Mouse (Mus musculus) mesoderm, embryonic 11.5 days (tissue): ENCODE results near the gene Relb.

ENCODE experiments used
- DNase-seq: peaks from one replicate; pipeline ENCODE4 v3.0.0-alpha.2; 2012; ENCODE audit warnings: low read depth, low spot score

Relb gene

GRCm38 (mm10) chr7:19580634-19581033, 48.6 kb downstream of the Relb start:
- no peak for DNase-seq

- DNase-seq: no peak
Measured at GRCm38 (mm10) chr7:19579751-19580150, 49.5 kb downstream of the Relb start.

- no peak for DNase-seq
Measured at GRCm38 (mm10) chr7:19578436-19578835, 50.8 kb downstream of the Relb start.

- DNase-seq: no peak
Measured at GRCm38 (mm10) chr7:19577877-19578414, 51.3 kb downstream of the Relb start.

- peak; percentile 36 for DNase-seq
Measured at GRCm38 (mm10) chr7:19577141-19577852, 51.9 kb downstream of the Relb start, which contains the start of the genes Zfp296 and Gemin7. Zfp296 (plus strand) TSS chr7:19577287. Gemin7 (minus strand) TSS chr7:19577595.

GRCm38 (mm10) chr7:19575559-19575958, 53.7 kb downstream of the Relb start:
- DNase-seq: no peak

- DNase-seq: no peak
Measured at GRCm38 (mm10) chr7:19573776-19574140, 55.5 kb downstream of the Relb start.

GRCm38 (mm10) chr7:19572926-19573775, 56.1 kb downstream of the Relb start:
- DNase-seq: peak; percentile 88

GRCm38 (mm10) chr7:19569647-19570046, 59.6 kb downstream of the Relb start:
- no peak for DNase-seq

GRCm38 (mm10) chr7:19567426-19567825, 61.8 kb downstream of the Relb start:
- no peak for DNase-seq

- no peak for DNase-seq
Measured at GRCm38 (mm10) chr7:19565803-19566202, 63.4 kb downstream of the Relb start.

GRCm38 (mm10) chr7:19564455-19564854, 64.8 kb downstream of the Relb start:
- no peak for DNase-seq

GRCm38 (mm10) chr7:19563884-19564283, 65.4 kb downstream of the Relb start:
- DNase-seq: no peak

- no peak for DNase-seq
Measured at GRCm38 (mm10) chr7:19562643-19563410, 66.4 kb downstream of the Relb start, which contains the start of gene Ppp1r37. Ppp1r37 (minus strand) TSS chr7:19563076.

GRCm38 (mm10) chr7:19561765-19562642, 67.2 kb downstream of the Relb start:
- DNase-seq: peak; percentile 96

GRCm38 (mm10) chr7:19561431-19561764, 67.8 kb downstream of the Relb start:
- no peak for DNase-seq

GRCm38 (mm10) chr7:19560491-19561260, 68.6 kb downstream of the Relb start:
- no peak for DNase-seq

- peak; percentile 44 for DNase-seq
Measured at GRCm38 (mm10) chr7:19558965-19559364, 70.3 kb downstream of the Relb start.

- DNase-seq: no peak
Measured at GRCm38 (mm10) chr7:19557982-19558900, 71.0 kb downstream of the Relb start.
